Mouse (Mus musculus) forebrain, embryonic 14.5 days (tissue): ENCODE data around the gene Cebpa. TPM values are rescaled to one million over a fixed set of nuclear protein-coding genes. Genes with fewer than 3 reads are reported as not detected.

Experiments used
- ATAC-seq: fragments of 200-750 bp; cut with Nextera tagmentation; 2 replicates; pipeline ENCODE4 v1.8.0; 2017; ENCODE audit warnings: mild to moderate bottlenecking, moderate library complexity
- DNase-seq: peaks from one replicate; pipeline ENCODE4 v3.0.0-alpha.2; 2015; ENCODE audit warnings: low spot score
- H3K27ac ChIP-seq: fragments of 300-500 bp; sonication (generic); 2 replicates; pipeline ENCODE4 v1.5.1; 2014; ENCODE audit warnings: low read depth, mild to moderate bottlenecking, control low read depth, low read length, moderate library complexity
- H3K27me3 ChIP-seq: fragments of 300-500 bp; sonication (generic); replicated peaks from 2 replicates; pipeline ENCODE4 v1.6.1; 2014; ENCODE audit warnings: low read length, control low read depth, mixed read lengths; ENCODE audit not compliant: control insufficient read depth, insufficient read depth
- H3K36me3 ChIP-seq: fragments of 300-500 bp; sonication (generic); 2 replicates; pipeline ENCODE4 v1.6.1; 2014; ENCODE audit warnings: low read length, control low read depth; ENCODE audit not compliant: control insufficient read depth, insufficient read depth
- H3K4me1 ChIP-seq: fragments of 300-500 bp; sonication (generic); 2 replicates; pipeline ENCODE4 v1.6.1; 2014; ENCODE audit warnings: antibody characterized with exemption, low read length, control low read depth; ENCODE audit not compliant: control insufficient read depth, insufficient read depth
- H3K4me2 ChIP-seq: fragments of 300-500 bp; sonication (generic); 2 replicates; pipeline ENCODE4 v1.6.1; 2014; ENCODE audit warnings: mild to moderate bottlenecking, control low read depth, low read length
- H3K4me3 ChIP-seq: fragments of 300-500 bp; sonication (generic); 2 replicates; pipeline ENCODE4 v1.5.1; 2014; ENCODE audit warnings: low read depth, low read length, control low read depth
- H3K9ac ChIP-seq: fragments of 300-500 bp; sonication (generic); 2 replicates; pipeline ENCODE4 v1.6.1; 2014; ENCODE audit warnings: mild to moderate bottlenecking, low read length, control low read depth, moderate library complexity
- H3K9me3 ChIP-seq: fragments of 300-500 bp; sonication (generic); replicated peaks from 2 replicates; pipeline ENCODE4 v1.6.1; 2016; ENCODE audit warnings: low read length, control low read depth, mixed read lengths; ENCODE audit not compliant: control insufficient read depth
- WGBS: fragments of 180-500 bp; shearing (Covaris S2); extraction: QIAGEN DNeasy Blood & Tissue Kit; methylation state at CpG from one replicate; pipeline ENCODE4 v1.1.7; 2014; 5-methylcytosine and 5-hydroxymethylcytosine counted together
- microRNA-seq: library from miRNA; unstranded; fragments of <30 nt; microRNA quantifications from one replicate; pipeline ENCODE4, GENCODE M21; 2016
- polyA plus RNA-seq: library from polyadenylated mRNA; unstranded; fragments of >200 nt; fragmentation: Nextera tagmentation; extraction: Ambion mirVana; gene quantifications from 2 replicates; pipeline ENCODE4 v1.2.1, GENCODE M21; 2014

Cebpa gene
- polyA plus RNA-seq, 1 experiment from 2014 or later = 0.62 TPM

GRCm38 (mm10) chr7:35167925-35168324, 48.8 kb downstream of the Cebpa start:
- DNase-seq = no peak
- Histone ChIP-seq H3K9ac (no peak overlapping the region), H3K27me3 (no peaks in the 10 kb centered on the region), H3K27ac (no peak overlapping the region), H3K36me3 (no peaks in the 10 kb centered on the region), H3K4me2 (no peak overlapping the region), H3K4me1 (no peaks in the 10 kb centered on the region), H3K4me3 (no peak overlapping the region), H3K9me3 (no peaks in the 10 kb centered on the region)
- ATAC-seq = no peak
- WGBS = 78% methylated on average over 2 of the region's 2 CpGs

- Histone ChIP-seq H3K4me3 (no peak overlapping the region), H3K4me2 (no peak overlapping the region), H3K27ac (no peak overlapping the region), H3K4me1 (no peaks in the 10 kb centered on the region), H3K27me3 (no peaks in the 10 kb centered on the region), H3K9me3 (no peaks in the 10 kb centered on the region), H3K9ac (no peak overlapping the region), H3K36me3 (no peaks in the 10 kb centered on the region)
- WGBS = 14% methylated on average over 6 of the region's 6 CpGs
- ATAC-seq (0 out of 2 replicates have a peak, but pooled peaks have one; percentile 5), DNase-seq (peak; percentile 83)
Observed at GRCm38 (mm10) chr7:35169341-35169740, 50.2 kb downstream of the Cebpa start.

Small RNAs within 50 kb of the gene (microRNA-seq; reads per million reads assigned to microRNA genes)
- gene Gm25033 = not detected

Other genes with a start within 250 kb of the Cebpa start
- gene Pepd, start 206.9 kb upstream of the Cebpa start, polyA plus RNA-seq = 61.8 and 64.7 TPM in 2 replicates
- gene Cebpg, start 62.7 kb upstream of the Cebpa start, polyA plus RNA-seq = 42.5 and 43.5 TPM in 2 replicates
- gene Slc7a10, start 67.1 kb downstream of the Cebpa start, polyA plus RNA-seq = 2.1 and 4.2 TPM in 2 replicates
- 21.4 and 22.3 TPM in 2 replicates for gene Lrp3, start 96.2 kb downstream of the Cebpa start, polyA plus RNA-seq
- 21.2 and 24.0 TPM in 2 replicates for gene Gpatch1, start 199.1 kb downstream of the Cebpa start, polyA plus RNA-seq
- gene Rhpn2, start 214.9 kb downstream of the Cebpa start, polyA plus RNA-seq = 1.2 and 1.6 TPM in 2 replicates